Mouse (Mus musculus) heart, postnatal 14 days (tissue): ENCODE measurements around the gene Cadm1. TPM values are rescaled to one million over a fixed set of nuclear protein-coding genes. Genes with fewer than 3 reads are reported as not detected.
A peak's percentile ranks its signal among the peaks of the same experiment; 100 is the strongest.

Experiments used
- DNase-seq, 2 experiments: peaks; one replicate each; pipeline ENCODE4 v3.0.0; 2021 to 2022
- intact Hi-C: fragments of 180-260 bp; cut with DNase I; formaldehyde crosslinking; loops from one replicate; pipeline ENCODE4 v1.15.1; 2025
- total RNA-seq, 2 experiments: library from RNA; stranded (reverse); gene quantifications; 2 replicates each; pipeline ENCODE4 v1.2.3; 2021

Gene Cadm1
- total RNA-seq, 2 experiments from 2014 or later = 2.1 to 2.5 TPM

DNA sequence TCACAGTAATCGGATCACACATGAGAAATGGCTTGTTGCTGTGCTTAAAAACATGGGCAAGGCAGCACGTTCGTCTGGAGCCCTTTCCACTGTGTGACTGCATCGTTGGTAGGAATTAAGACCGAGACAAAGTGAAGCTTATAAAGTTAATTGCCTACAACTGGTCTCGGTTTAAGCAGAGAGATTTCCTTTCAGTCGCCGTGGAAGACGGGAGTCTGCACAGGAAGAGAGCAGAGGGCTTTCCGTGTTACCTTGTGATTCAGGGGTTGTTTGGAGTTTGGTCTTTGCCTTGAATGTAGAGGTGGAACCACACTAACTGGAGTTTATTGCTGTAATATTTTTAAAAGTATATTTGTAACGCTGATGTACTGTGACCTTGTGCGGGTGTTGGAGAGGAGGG, 15.7 kb downstream of the Cadm1 start:
- no peak for DNase-seq
- intact Hi-C loops = no loop called here

DNA sequence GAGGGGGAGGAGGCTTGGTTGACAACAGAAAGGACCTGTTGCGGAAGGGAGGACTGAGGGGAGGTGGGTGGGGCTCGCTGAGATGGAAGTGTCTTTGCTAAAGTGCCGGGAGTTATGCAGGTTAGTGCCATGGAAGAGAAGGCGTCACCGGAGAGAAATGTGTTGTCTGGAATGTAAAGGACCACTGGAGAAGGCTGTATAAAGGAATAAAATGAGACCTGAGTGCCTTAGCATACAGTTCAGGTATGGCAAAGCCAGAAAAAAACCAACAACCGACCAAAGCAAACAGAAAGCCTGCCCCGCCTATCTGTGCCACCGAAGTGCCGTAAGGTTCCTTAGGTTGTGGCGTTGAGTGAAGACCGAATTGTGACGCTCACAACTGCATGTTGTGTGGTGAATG, 18.4 kb downstream of the Cadm1 start:
- DNase-seq = no peak
- intact Hi-C loops = no loop called here

DNA sequence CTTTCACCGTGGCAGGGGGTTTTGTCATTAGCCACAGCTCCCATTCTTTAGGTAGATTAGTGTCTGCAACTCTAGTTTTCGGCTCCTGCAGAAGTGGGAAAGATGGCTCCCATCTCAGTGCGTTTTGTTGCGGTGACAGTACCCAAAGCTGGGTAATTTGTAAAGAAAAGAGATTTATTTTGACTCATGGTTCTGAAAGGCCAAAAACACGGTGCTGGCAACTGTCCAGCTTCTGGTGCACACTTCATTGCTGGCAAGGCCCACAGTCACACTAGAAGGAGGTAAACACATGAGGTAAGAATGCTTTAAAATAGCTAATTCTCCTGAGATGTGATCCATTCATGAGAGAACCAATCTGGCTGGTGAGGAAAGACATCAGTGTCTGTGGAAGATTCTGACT, 18.9 kb downstream of the Cadm1 start:
- intact Hi-C loops = no loop called here
- no peak for DNase-seq

DNA sequence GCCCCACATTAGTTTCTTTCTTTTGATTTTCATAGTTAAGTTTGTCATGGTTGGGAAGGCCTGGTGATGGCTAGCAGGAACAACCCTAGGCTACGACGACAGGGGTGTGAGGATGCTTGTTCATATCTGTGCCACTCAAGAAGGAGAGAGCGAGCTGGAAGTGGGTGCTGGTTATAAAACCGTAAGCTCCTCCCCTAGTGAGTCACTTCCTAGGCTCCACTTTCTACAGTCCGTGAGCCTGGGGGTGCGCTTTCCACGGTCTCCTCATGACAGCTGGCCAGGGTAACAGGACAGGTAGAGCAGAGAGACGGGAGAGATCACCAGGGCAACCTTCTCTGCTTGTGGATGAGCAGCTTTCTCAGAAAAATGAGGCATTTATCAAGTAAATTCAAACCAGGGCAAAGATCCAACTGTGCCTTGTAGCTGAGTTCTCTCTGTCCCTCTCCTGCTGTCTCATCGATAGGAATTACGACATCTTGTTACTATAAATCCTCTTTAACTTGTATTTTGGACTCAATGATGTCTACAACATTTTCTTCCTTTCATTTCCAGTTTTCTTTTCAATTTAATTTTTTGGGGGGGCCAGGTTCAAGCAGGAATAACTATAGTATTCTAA, 23.1 kb downstream of the Cadm1 start:
- intact Hi-C loops = no loop called here
- no peak for DNase-seq

DNA sequence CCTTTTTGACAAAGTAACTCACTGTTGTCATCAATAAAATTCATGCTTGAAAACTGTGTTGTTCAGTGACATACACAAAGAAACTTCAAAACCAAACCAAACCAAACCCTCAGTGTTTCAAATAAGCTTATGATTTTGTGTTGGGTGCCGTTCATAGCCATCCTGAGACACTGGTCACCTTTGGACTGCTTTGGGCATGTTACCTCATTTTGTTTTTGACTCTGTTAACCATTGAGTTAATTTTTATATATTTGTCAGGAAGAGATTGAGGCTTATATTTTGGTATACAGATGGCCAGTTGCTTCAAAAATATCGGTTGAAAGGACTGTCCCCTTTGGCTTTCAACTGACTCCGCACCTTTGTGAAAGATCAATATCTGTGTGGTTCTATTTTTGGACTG, 30.8 kb downstream of the Cadm1 start:
- no peak for DNase-seq
- intact Hi-C loops = no loop called here

DNA sequence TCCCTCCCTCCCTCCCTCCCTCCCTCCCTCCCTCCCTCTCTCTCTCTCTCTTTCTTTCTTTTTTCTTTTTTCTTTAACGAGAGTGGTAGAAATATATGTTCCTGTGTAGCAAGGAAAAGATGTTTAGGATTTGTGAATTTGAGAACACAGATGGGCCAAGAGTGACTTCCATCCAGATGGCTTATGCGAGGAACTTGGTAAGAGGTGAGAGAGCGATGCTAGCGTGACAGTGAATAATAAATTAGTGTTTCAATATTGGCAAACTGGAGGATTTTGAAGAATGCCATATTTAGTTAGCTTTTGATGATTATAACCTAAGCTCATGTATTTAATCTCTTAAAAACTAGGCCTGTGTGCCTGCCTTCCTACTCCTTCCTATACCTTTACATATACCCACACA, 31.6 kb downstream of the Cadm1 start:
- intact Hi-C loops = no loop called here
- DNase-seq = no peak

DNA sequence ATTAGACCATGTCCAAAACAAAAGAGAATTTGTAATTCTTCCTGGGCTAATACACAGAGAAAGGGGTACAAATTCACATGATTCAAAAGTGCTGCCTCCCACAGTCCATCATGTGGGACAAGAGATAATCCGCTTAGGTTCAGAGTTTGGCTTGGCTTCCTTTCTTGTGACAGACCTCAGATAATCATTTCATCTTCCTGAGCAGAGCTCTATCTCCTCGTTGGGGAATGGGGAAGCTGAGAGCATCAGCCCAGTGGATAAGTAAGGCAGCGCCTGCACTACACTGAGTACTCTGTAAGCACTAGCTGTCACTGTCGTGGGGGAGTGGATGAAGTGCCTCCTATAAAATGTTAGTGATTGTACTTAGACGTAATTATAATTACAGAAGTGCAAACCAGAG, 35.1 kb downstream of the Cadm1 start:
- intact Hi-C loops = no loop called here
- DNase-seq = no peak

DNA sequence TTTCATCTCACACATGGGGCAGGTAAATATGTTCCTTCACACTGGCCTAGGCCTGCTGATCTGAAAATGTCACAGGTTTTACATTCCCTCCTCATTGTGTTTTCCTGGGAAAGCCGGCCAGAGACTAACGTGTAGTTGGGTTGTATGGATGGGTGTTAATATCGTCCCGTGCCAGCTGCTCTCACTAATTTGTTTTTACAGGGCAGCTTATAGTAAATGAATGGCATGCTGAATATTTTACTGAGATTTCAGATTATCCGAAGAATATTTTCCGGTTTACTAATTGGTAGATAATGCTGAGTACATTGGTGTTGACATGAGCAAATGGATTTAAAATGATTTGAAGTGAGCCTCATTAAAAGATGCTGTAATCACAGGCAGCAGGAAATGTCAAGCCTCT, 37.9 kb downstream of the Cadm1 start:
- intact Hi-C loops = no loop called here
- no peak for DNase-seq

DNA sequence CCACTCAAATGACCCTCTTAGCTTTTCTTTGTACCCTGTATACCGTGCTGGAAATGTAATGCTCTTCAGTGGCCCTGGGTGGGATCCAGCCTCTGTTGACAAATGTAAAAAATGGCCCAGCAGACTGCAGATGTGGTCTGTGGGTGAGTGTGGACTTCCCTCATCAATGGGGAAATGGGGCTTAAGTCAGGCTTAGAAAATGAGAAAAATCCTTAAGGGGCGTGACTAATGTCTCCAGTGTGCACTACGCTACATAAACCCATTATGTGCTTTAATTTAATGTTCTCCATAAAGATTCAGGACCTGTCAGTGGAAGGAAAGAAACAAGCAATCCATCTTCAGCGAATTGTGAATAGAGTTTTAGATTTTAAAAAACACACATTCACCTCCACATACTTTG, 40.2 kb downstream of the Cadm1 start:
- intact Hi-C loops = no loop called here
- no peak for DNase-seq

DNA sequence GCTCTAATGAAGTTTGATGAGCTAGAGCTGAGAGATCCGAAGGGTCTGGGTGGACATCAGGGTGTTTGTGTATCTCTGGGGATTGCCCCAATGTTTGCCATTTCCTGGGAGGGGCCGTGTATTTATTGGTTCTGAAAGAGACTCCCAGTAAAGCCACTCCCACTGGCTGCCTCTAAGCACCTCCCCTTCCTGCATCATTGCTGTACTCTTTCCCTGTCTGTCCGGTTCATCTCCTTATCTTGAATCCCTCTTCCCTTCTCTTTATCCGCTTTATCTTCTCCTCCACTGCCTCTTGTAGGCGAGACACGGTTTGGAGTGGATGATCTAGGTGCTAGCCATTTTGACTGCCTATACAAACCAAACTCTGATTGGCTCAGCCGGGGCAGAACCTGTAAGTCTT, 41.5 kb downstream of the Cadm1 start:
- intact Hi-C loops = no loop called here
- DNase-seq = no peak

DNA sequence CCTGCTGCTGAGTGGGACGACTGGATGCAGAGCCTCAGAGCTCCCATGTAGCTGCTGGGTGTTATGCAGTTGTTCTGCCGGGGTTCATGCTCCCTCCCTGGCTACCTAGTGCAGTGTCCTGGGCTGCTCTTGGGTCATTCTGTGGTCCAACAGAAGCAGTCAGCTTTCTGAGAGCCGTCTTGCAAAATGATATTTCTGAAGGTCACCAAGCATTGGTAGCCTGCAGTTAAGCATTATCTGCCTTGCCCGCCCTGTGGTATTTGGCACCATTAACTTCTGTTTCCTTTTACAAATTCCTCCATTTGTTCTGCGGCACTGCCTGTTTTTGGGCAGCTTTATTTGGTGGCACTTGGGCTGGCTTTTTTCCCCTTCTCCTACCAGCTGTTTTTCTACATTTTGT, 42.2 kb downstream of the Cadm1 start:
- intact Hi-C loops = no loop called here
- DNase-seq = no peak

DNA sequence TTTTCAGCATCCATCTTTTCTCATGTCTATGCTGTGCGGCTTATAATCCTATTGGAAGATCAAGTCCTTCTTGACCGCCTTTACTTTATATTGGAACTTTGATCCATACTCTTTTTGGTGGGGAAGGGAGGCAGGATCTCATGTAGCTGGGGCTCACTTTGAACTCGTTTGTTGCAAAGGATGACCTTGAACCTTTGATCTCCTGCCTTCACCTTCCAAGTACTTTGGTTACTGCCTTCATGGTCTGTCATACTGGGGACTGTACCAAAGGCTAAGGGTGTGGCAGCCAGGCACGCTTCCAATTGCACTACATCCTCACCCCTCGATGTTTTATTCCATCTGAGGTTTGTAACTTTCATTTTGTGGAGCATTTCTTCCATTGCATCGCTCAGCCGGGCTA, 43.5 kb downstream of the Cadm1 start:
- intact Hi-C loops = no loop called here
- no peak for DNase-seq

DNA sequence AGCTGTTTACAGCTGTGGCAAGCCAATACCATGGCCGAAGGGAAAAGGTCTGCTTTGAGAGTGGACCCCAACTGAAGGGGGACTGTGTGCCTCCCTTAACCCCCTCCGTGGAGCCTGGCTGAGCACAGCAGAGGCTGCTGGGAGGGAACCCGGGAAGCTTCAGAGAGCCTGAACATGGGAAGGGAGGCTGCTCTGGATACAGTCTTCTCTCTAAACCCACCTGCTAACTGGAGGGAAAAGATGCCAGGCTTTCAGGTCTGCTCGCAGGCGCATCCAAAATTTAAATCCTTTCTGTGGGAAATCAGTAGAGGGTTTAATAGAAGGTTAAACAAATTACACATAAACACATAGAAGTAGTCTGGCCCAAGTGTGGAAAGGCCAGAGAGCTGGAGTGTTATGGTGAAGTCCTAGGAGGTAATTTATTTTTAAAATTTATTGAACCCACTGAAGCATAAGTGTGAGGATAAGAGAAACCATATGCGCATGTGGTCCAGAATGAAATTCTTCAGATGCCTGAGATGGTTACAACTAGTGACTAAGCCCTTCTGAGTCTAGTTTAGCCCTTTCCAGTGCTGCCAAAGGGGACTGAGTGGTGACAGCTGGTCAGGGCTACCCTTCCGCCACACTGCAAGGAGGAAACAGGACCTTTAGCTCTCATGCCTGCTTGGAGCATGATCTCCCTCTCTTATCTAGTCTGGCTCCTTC, 44.9 kb downstream of the Cadm1 start:
- intact Hi-C loops = no loop called here
- DNase-seq = peak in 1 of 2 experiments; percentile 26

DNA sequence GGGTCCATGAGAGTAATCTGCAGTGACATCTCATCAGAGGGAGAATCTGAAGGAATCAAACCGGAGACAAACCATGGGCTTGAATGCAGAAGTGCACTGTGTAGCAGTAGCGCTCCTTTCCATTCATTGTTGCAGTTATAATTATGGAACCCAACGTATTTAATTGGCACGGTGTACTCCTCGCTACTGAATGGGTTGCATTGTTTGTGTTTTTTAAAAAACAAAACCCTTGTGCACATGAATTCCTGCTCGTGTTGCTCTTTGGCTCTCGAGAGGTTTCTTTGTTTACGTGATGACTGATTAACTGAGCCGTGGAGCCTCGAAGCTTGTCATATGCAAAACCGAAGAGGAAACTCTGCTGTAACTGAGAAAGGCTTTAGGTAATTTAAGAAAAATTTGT, 45.8 kb downstream of the Cadm1 start:
- no peak for DNase-seq
- intact Hi-C loops = no loop called here

DNA sequence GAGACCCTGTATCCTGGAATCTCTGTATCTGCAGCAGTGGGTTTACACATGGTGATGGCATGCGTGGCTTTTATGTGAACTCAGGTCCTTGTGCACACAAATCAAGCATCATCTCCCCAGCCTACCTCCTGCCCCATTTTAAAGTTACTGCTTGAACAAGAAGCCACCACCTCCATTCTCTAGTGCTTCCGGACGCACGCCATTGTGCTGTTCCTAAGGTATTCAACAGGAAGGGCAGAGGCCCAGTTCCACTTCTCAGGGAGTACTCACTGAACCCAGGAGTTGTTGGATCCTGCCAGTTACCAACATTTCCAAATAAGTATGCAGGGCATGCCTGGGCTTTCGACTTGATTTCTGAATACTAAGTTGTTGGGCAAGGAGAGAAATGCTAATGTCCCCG, 49.5 kb downstream of the Cadm1 start:
- intact Hi-C loops = no loop called here
- DNase-seq = no peak

DNA sequence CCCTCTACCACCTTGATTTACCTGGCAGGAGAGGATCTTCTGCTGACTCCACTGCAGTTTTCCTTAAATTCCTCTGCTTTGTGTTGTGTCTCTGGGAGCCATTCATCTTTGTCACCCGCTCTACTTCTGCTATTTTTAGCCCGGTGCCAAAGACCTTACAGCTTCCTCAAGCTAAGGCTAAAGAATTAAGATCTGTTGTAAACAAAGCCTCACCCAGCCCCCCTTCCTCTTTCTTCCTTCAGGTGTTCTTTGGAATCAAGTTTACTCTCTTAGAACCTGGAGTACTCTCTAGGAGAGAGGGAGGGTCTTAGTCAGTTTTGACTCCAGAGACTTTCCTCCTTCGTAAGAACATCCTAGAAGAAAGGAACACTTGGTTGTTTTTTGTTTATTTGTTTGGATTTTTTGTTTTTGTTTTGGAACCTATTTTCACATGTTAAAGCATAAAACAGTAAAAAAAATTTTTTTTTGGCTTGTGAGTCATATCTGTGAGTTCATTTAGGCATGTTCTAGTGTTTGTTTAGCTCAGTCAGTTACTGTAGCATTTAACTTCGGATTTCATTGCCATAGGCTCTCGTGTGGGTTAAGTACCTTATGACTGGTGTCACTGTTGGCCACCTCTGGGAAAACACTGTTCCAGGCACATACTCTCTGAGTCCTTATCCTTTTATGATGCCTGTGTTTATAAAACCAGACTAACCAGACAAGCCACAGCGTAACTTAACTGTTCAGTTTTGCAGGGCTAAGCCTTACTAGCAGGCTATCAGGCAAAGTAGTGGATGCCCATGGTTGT, 51.8 kb downstream of the Cadm1 start:
- intact Hi-C loops = no loop called here
- DNase-seq = no peak

DNA sequence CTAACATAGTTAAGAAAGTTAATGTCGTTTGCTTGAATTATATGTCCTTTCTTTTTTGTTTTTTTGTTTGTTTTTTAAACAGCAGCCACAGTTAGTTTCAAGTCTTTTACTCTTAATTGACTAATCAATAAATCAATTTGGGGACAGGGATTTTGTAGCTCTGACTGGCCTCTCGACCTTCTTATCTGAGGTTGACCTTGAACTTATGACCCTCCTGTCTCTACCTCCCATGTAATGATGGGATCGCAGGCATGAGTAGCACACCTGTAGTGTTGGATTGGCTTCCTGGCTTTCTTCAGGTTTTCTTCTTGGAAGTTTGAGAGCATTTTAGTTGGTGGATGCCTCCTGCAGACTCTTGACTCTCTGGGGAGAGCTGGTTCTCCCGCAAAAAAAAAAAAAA, 53.3 kb downstream of the Cadm1 start:
- intact Hi-C loops = no loop called here

DNA sequence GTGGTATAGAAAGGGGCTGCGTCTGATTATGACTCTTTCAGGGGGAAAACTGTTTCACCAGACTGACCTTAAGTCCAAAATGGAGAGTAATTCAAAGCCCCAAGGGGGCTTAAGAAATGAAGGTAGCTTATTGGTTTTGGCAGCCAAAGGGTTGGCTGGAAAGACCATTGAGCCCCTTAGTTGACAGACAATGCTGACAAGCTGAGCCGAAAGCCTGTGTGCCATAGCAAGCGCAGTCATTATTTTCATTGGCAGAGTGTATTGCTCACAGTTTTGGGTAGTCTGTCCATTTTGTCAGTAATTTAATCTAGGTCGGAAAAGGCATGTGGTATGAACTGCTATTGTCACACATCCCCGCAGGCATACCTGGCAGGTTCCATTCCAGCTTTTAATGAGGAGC, 56.2 kb downstream of the Cadm1 start:
- intact Hi-C loops = no loop called here
- DNase-seq = no peak

More for the DNA sequence above, 53.3 kb downstream of the Cadm1 start:
- no peak for DNase-seq

DNA sequence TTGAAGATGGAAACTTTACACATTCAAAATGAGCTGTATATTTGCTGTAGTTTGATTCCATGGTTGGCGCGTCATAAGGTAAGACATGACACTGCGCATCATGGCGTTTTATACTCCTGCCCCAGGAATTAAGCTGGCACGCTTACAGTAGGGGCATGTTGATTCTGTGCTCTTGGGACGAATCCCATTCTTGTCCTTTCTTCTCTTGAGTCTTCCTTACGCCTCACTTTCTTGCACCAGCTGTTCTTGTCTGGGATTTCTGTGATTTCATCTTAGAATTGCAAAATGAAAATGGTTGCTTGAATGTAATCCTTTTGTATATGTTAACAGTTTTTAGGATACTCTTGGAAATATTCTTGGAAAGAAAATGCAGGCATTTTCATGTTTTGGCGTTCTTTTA, 56.9 kb downstream of the Cadm1 start:
- DNase-seq = no peak
- intact Hi-C loops = no loop called here

DNA sequence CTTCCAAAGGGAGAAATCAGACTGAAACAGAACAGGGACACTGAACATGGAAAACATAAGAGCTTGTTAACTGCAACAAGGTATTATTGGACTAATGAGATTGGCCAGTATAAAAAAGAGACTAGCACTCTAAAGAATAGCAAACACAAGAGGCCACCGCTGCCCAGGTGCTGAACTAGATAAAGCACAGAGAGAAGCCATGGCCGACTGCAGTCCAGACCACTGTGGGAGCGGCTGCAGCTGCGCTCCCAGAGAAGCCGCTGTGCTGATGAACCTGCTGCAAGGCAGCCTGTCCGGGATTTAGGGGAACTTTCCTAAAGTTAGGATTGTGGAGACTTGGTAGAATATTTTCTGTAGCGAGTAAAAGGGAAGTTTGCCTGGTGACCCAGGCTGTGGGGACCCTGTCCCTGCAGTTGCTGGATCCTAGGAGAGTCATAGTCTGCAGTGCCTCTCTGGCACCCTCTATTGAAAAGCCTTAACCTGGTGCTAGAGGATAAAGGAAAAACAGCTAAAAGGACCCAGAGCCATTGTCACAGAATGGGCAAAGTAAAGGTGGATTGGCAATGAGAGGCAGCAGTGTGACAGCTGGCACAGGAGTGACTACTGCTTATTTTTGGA, 57.7 kb downstream of the Cadm1 start:
- DNase-seq = peak; percentile 16 to 35

DNA sequence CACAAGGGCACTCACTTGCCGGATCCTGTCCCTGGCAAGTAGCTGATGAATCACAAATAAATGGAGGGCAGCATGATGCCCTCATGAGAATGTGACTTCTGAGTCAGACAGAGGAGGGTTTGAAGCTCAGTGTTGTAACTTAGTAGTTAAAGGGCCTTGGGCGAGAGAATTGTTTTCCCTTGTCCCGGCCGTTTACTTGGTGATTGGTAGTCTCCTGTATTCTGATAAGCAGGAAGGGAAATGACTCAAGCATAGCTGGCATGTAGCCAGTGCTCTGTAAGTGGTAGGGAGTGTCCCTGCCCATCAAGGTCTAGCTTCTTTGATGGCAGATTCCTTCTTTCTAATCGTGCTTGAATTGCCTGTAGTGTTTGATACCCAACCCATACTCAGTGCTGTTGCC, 59.9 kb downstream of the Cadm1 start:
- intact Hi-C loops = no loop called here
- DNase-seq = peak; percentile 19 to 43

More for the DNA sequence above, 57.7 kb downstream of the Cadm1 start:
- intact Hi-C loops = no loop called here
